In the genomic region with DNA sequence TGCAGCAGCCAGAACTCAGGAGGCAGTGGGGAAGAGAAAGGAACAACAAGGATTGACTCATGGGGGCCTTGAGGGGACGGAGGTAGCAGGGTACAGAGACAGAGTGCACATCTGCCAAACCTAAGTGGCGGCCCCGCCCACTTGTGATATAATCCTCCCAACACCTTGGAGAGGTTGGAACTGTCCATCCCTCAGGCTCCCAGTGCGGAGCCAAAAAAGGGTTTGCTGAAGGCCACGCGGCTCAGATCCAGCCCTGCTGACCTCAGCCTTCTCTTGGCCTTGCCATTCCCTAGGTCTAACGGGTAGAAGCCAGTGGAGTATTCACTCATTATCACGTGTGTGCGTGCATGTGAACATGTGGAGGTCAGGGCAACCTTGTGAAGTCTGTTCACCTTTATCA, we compare ENCODE assay signal across 24 mouse cellular contexts. TPM values are rescaled to one million over a fixed set of nuclear protein-coding genes. Genes with fewer than 3 reads are reported as not detected.
"Had no signal": no experiment of that assay in that cellular context is flagged by ENCODE, and none has a peak within 500 bp of the region (broad histone marks: within the 10 kb centered on the region; RNA-seq: fewer than 3 reads in every experiment).

No protein-coding gene starts in this region.

- H3K36me3 ChIP-seq: kidney, embryonic 15.5 days; limb, embryonic 12.5 days; limb, embryonic 15.5 days; midbrain, embryonic 10.5 days; midbrain, embryonic 15.5 days; neural tube, embryonic 12.5 days; neural tube, embryonic 15.5 days; stomach, embryonic 15.5 days had no signal

- DNase-seq: kidney, adult 8-10 months; kidney, postnatal 10 days; kidney, postnatal 36 days; layer of hippocampus, postnatal 36 days; left cerebral cortex, postnatal 4 days; liver, postnatal 0 days; lung, embryonic 14.5 days; lung, postnatal 36 days; right cerebral cortex, postnatal 25 days; spleen, adult 18-20 months; thymus, postnatal 4 days had no signal

- H3K4me1 ChIP-seq: limb, embryonic 15.5 days; megakaryocyte, embryonic 14.5 days; stomach, embryonic 15.5 days had no signal

- H3K4me3 ChIP-seq: kidney, embryonic 15.5 days; limb, embryonic 12.5 days; limb, embryonic 15.5 days; megakaryocyte, embryonic 14.5 days; midbrain, embryonic 10.5 days; midbrain, embryonic 15.5 days; neural tube, embryonic 12.5 days; neural tube, embryonic 15.5 days; stomach, embryonic 15.5 days had no signal

- H3K9me3 ChIP-seq: kidney, embryonic 15.5 days; limb, embryonic 12.5 days; limb, embryonic 15.5 days; megakaryocyte, embryonic 14.5 days; midbrain, embryonic 10.5 days; midbrain, embryonic 15.5 days; neural tube, embryonic 12.5 days; neural tube, embryonic 15.5 days; stomach, embryonic 15.5 days had no signal

RNA-seq across cellular contexts. Expression of gene 1700025C18Rik, which starts 9.9 kb away (rescaled TPM):
- total RNA-seq: layer of hippocampus, adult 8-10 months; layer of hippocampus, postnatal 10 days; layer of hippocampus, postnatal 36 days; left cerebral cortex, adult 8-10 months; left cerebral cortex, postnatal 14 days; left cerebral cortex, postnatal 4 days had no signal
